Mouse (Mus musculus) heart, embryonic 12.5 days (tissue): ENCODE results near the gene Olfr316. TPM values are rescaled to one million over a fixed set of nuclear protein-coding genes. Genes with fewer than 3 reads are reported as not detected.

ENCODE experiments used
- ATAC-seq: fragments of 200-750 bp; cut with Nextera tagmentation; 2 replicates; pipeline ENCODE4 v1.8.0; 2017; ENCODE audit warnings: moderate TSS enrichment, moderate library complexity; ENCODE audit not compliant: insufficient number of reproducible peaks, low FRiP score
- H3K27ac ChIP-seq: fragments of 300-500 bp; sonication (generic); 2 replicates; pipeline ENCODE4 v1.5.1; 2016; ENCODE audit warnings: mild to moderate bottlenecking, moderate library complexity; ENCODE audit not compliant: poor library complexity, severe bottlenecking
- H3K27me3 ChIP-seq: fragments of 300-500 bp; sonication (generic); replicated peaks from 2 replicates; pipeline ENCODE4 v1.6.1; 2016; ENCODE audit warnings: mild to moderate bottlenecking, moderate library complexity
- H3K36me3 ChIP-seq: fragments of 300-500 bp; sonication (generic); 2 replicates; pipeline ENCODE4 v1.6.1; 2016; ENCODE audit warnings: mild to moderate bottlenecking, moderate library complexity
- H3K4me1 ChIP-seq: fragments of 300-500 bp; sonication (generic); replicated peaks from 2 replicates; pipeline ENCODE4 v1.6.1; 2016; ENCODE audit warnings: mild to moderate bottlenecking
- H3K4me2 ChIP-seq: fragments of 300-500 bp; sonication (generic); 2 replicates; pipeline ENCODE4 v1.6.1; 2016; ENCODE audit warnings: mild to moderate bottlenecking, moderate library complexity
- H3K4me3 ChIP-seq: fragments of 300-500 bp; sonication (generic); 2 replicates; pipeline ENCODE4 v1.5.1; 2016; ENCODE audit warnings: mild to moderate bottlenecking
- H3K9ac ChIP-seq: fragments of 300-500 bp; sonication (generic); 2 replicates; pipeline ENCODE4 v1.6.1; 2016; ENCODE audit warnings: mild to moderate bottlenecking, moderate library complexity
- H3K9me3 ChIP-seq: fragments of 300-500 bp; sonication (generic); replicated peaks from 2 replicates; pipeline ENCODE4 v1.6.1; 2016; ENCODE audit warnings: mild to moderate bottlenecking, moderate library complexity
- WGBS: fragments of 180-500 bp; shearing (Covaris S2); methylation state at CpG from one replicate; pipeline ENCODE4 v1.1.7; 2016; 5-methylcytosine and 5-hydroxymethylcytosine counted together
- polyA plus RNA-seq: library from polyadenylated mRNA; unstranded; fragments of >200 nt; fragmentation: Nextera tagmentation; extraction: Ambion mirVana; gene quantifications from 2 replicates; pipeline ENCODE4 v1.2.1, GENCODE M21; 2016

The Olfr316 gene
- polyA plus RNA-seq, 1 experiment from 2014 or later, result not detected

DNA sequence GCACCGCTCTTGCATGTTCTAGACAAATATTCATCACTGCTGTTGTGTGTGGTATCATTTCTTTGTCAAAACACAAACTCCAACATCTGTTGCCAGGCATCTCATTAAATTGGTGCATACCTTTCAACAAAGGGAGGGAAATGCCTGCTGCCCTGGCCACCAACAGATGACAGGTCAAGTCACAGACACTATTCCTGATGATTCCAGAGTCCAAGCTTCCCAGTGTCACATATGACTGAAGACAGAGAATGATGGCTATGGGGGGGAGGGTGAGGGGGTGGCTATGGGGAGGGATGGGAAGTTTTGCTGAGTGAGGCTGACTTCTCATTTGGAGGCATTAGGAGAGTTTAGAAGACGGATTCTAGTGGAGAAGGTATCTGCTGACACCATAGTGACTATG is 31.6 kb downstream of the Olfr316 start:
- H3K27me3 ChIP-seq, result no peaks in the 10 kb centered on the region
- no peak overlapping the region for H3K27ac ChIP-seq
- H3K4me1 ChIP-seq, result peaks cover 4% of the 10 kb centered on the region
- H3K4me3 ChIP-seq, result no peak overlapping the region
- H3K9ac ChIP-seq, result no peak overlapping the region
- no peak for ATAC-seq
- H3K4me2 ChIP-seq, result no peak overlapping the region
- WGBS, result 54% methylated on average over 2 of the region's 2 CpGs
- H3K9me3 ChIP-seq, result no peaks in the 10 kb centered on the region
- no peaks in the 10 kb centered on the region for H3K36me3 ChIP-seq

GRCm38 (mm10) chr11:58787651-58788050 is 35.1 kb downstream of the Olfr316 start:
- no peaks in the 10 kb centered on the region for H3K36me3 ChIP-seq
- H3K27ac ChIP-seq, result no peak overlapping the region
- H3K27me3 ChIP-seq, result no peaks in the 10 kb centered on the region
- H3K4me3 ChIP-seq, result no peak overlapping the region
- peaks cover 2% of the 10 kb centered on the region for H3K4me1 ChIP-seq
- H3K9me3 ChIP-seq, result no peaks in the 10 kb centered on the region
- H3K4me2 ChIP-seq, result no peak overlapping the region
- 82% methylated on average over 10 of the region's 10 CpGs for WGBS
- H3K9ac ChIP-seq, result no peak overlapping the region
- ATAC-seq, result no peak

GRCm38 (mm10) chr11:58788346-58788745 is 35.8 kb downstream of the Olfr316 start:
- H3K9me3 ChIP-seq, result no peaks in the 10 kb centered on the region
- ATAC-seq, result no peak
- H3K4me2 ChIP-seq, result no peak overlapping the region
- H3K27me3 ChIP-seq, result no peaks in the 10 kb centered on the region
- H3K4me3 ChIP-seq, result no peak overlapping the region
- H3K4me1 ChIP-seq, result no peaks in the 10 kb centered on the region
- WGBS, result 79% methylated on average over 8 of the region's 8 CpGs
- H3K36me3 ChIP-seq, result no peaks in the 10 kb centered on the region
- H3K27ac ChIP-seq, result no peak overlapping the region
- H3K9ac ChIP-seq, result no peak overlapping the region

- H3K27me3 ChIP-seq, result no peaks in the 10 kb centered on the region
- H3K4me1 ChIP-seq, result no peaks in the 10 kb centered on the region
- H3K27ac ChIP-seq, result no peak overlapping the region
- H3K4me2 ChIP-seq, result no peak overlapping the region
- no peaks in the 10 kb centered on the region for H3K9me3 ChIP-seq
- no peak overlapping the region for H3K4me3 ChIP-seq
- WGBS, result 32% methylated on average over 3 of the region's 3 CpGs
- ATAC-seq, result no peak
- no peak overlapping the region for H3K9ac ChIP-seq
- H3K36me3 ChIP-seq, result no peaks in the 10 kb centered on the region
Observed at GRCm38 (mm10) chr11:58789532-58789931, 37.0 kb downstream of the Olfr316 start.

- 39% methylated on average over 2 of the region's 2 CpGs for WGBS
- Histone ChIP-seq H3K4me1 (no peaks in the 10 kb centered on the region), H3K9me3 (no peaks in the 10 kb centered on the region), H3K36me3 (no peaks in the 10 kb centered on the region), H3K27ac (no peak overlapping the region), H3K4me3 (no peak overlapping the region), H3K4me2 (no peak overlapping the region), H3K27me3 (no peaks in the 10 kb centered on the region), H3K9ac (no peak overlapping the region)
- no peak for ATAC-seq
Observed at GRCm38 (mm10) chr11:58790053-58790452, 37.5 kb downstream of the Olfr316 start.

DNA sequence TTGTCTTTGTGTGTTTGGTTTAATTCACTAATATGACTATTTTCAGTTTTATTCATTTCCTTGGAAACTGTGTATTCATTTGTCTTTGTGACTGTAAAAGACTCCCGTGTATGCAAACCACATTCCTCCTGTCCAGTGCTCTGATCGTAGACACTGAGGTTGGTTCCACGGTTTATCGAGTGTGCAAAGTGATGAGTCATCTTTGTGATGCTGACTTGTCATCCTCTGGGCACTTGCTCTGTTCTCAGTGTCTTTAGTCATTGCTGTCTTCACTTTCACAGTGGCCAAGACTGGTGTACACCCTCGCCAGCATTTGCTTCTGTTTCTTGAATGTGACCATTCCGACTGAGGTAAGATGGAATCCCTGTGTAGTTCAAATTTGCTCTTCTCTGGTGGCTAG is 38.1 kb downstream of the Olfr316 start:
- Histone ChIP-seq H3K27me3 (no peaks in the 10 kb centered on the region), H3K36me3 (no peaks in the 10 kb centered on the region), H3K9ac (no peak overlapping the region), H3K9me3 (no peaks in the 10 kb centered on the region), H3K4me1 (no peaks in the 10 kb centered on the region), H3K27ac (no peak overlapping the region), H3K4me2 (no peak overlapping the region), H3K4me3 (no peak overlapping the region)
- ATAC-seq, result no peak
- 69% methylated on average over 6 of the region's 6 CpGs for WGBS

- Histone ChIP-seq H3K4me2 (no peak overlapping the region), H3K4me3 (no peak overlapping the region), H3K4me1 (no peaks in the 10 kb centered on the region), H3K27ac (no peak overlapping the region), H3K9ac (no peak overlapping the region), H3K9me3 (no peaks in the 10 kb centered on the region), H3K27me3 (peaks cover 4% of the 10 kb centered on the region; the same call in 1 of the 2 replicates), H3K36me3 (no peaks in the 10 kb centered on the region)
- 79% methylated on average over 2 of the region's 2 CpGs for WGBS
- ATAC-seq, result no peak
Observed at GRCm38 (mm10) chr11:58795856-58796255, 43.3 kb downstream of the Olfr316 start.

- no peak overlapping the region for H3K4me2 ChIP-seq
- no peaks in the 10 kb centered on the region for H3K36me3 ChIP-seq
- 0 out of 2 replicates have a peak, but pooled peaks cover 4% of the 10 kb centered on the region for H3K4me1 ChIP-seq
- H3K4me3 ChIP-seq, result no peak overlapping the region
- peaks cover 4% of the 10 kb centered on the region; the same call in 1 of the 2 replicates for H3K27me3 ChIP-seq
- H3K9me3 ChIP-seq, result no peaks in the 10 kb centered on the region
- H3K9ac ChIP-seq, result no peak overlapping the region
- H3K27ac ChIP-seq, result no peak overlapping the region
- ATAC-seq, result no peak
- 66% methylated on average over 7 of the region's 7 CpGs for WGBS
Observed at GRCm38 (mm10) chr11:58796850-58797249, 44.3 kb downstream of the Olfr316 start.

GRCm38 (mm10) chr11:58799747-58800146 is 47.2 kb downstream of the Olfr316 start:
- Histone ChIP-seq H3K36me3 (no peaks in the 10 kb centered on the region), H3K27ac (no peak overlapping the region), H3K9me3 (no peaks in the 10 kb centered on the region), H3K27me3 (peaks cover 4% of the 10 kb centered on the region; the same call in 1 of the 2 replicates), H3K9ac (no peak overlapping the region), H3K4me2 (no peak overlapping the region), H3K4me1 (0 out of 2 replicates have a peak, but pooled peaks cover 10% of the 10 kb centered on the region), H3K4me3 (no peak overlapping the region)
- 72% methylated on average over 5 of the region's 5 CpGs for WGBS
- ATAC-seq, result no peak

DNA sequence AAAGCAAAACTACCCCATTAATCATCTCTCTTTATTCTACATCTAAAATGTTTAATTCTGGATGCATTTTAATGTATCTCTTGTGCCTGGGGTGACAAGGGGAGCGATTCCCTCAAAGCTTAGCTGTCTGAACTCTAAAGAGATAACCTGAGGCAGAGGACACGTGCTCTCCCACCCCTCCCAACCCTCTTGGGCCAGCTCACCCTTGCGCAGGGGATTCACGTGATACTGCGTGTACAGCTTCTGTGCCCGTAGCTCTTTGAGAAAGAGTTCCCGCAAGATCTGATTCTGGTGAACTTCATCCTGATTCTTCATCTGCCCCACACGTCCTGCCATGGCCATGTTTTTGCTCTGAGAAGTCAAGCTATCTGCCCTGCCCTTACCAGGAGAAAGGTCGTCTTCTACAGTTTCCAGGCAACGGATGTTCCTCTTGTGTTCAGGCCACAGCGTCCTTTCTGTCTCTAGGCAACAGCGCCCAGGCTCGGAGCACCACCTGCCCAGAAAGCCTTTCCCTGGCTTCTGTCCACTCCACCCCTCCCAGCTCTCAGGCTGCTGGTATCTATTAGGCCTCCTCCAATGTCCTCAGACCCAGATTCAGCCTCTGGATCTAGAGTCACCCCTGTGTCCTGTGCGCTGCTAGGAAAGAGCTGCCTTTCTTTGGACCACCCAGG is 49.2 kb downstream of the Olfr316 start, which contains the start of gene Fam183b:
Fam183b (minus strand) TSS at position 403 of the 671 bp plus-strand sequence.
- Histone ChIP-seq H3K36me3 (no peaks in the 10 kb centered on the region), H3K4me3 (no peak within 1 kb of the TSS), H3K4me1 (0 out of 2 replicates have a peak, but pooled peaks cover 10% of the 10 kb centered on the region), H3K9ac (no peak within 1 kb of the TSS), H3K9me3 (no peaks in the 10 kb centered on the region), H3K27ac (no peak within 1 kb of the TSS), H3K27me3 (peaks cover 4% of the 10 kb centered on the region; the same call in 1 of the 2 replicates), H3K4me2 (peak within 1 kb of the TSS; percentile 40; the same call in 1 of the 2 replicates)
- WGBS, result 41% methylated on average over 14 of the region's 14 CpGs
- peak; percentile 42; the same call in 1 of the 2 replicates for ATAC-seq

DNA sequence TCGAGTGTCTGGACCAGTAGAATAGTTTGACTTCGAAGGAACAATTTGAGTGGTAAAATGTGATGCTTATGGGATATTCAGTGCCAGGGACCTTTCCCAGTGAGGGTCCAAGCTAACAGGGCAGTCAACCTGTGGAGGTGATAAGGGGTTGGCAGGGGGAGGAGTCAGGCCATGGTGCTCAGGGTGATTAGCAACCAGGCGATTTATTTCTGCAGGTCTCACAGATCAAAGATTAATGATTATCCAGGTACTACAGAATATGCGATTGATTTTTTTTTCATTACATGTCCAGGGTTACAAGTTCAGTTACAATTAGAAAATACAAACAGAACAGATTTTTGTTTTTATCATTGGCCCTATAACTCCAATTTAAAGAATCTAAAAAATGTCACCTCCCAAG is 51.3 kb downstream of the Olfr316 start:
- Histone ChIP-seq H3K27ac (no peak overlapping the region), H3K27me3 (peaks cover 3% of the 10 kb centered on the region; the same call in 1 of the 2 replicates), H3K4me1 (0 out of 2 replicates have a peak, but pooled peaks cover 10% of the 10 kb centered on the region), H3K4me2 (no peak overlapping the region), H3K9ac (no peak overlapping the region), H3K36me3 (no peaks in the 10 kb centered on the region), H3K4me3 (no peak overlapping the region), H3K9me3 (no peaks in the 10 kb centered on the region)
- whole genome bisulfite sequencing, result 67% methylated on average over 4 of the region's 4 CpGs
- ATAC-seq, result no peak
